Mouse (Mus musculus): ENCODE results near the gene Lztfl1. TPM values are rescaled to one million over a fixed set of nuclear protein-coding genes. Genes with fewer than 3 reads are reported as not detected.
A peak's percentile ranks its signal among the peaks of the same experiment; 100 is the strongest.

Gene Lztfl1
- polyA plus RNA-seq, 1 experiment from 2014 or later: 60.7 TPM

GRCm38 (mm10) chr9:123701822-123702221 lies 15.7 kb downstream of the Lztfl1 start:
- no peak overlapping the region for H3K27ac ChIP-seq (replicated peaks; ENCODE audit: low read depth, low read length)
- H3K27me3 ChIP-seq (ENCODE audit: control insufficient read depth, insufficient read depth, low read length): no peaks in the 10 kb centered on the region
- peaks cover 45% of the 10 kb centered on the region for H3K36me3 ChIP-seq (ENCODE audit: control insufficient read depth, insufficient read depth, low read length)
- ATAC-seq (ENCODE audit: low FRiP score, low TSS enrichment) (no peak), DNase-seq (no peak)
- H3K4me2 ChIP-seq (ENCODE audit: low read length): no peak overlapping the region
- WGBS: 94% methylated on average over 5 of the region's 5 CpGs
- H3K4me3 ChIP-seq (replicated peaks; ENCODE audit: low read depth, low read length): no peak overlapping the region
- H3K4me1 ChIP-seq (ENCODE audit: control insufficient read depth, insufficient read depth, low read length): no peaks in the 10 kb centered on the region
- no peaks in the 10 kb centered on the region for H3K9me3 ChIP-seq (ENCODE audit: control insufficient read depth, low read length)
- H3K9ac ChIP-seq (replicated peaks; ENCODE audit: low read length): no peak overlapping the region

GRCm38 (mm10) chr9:123695634-123696302 lies 21.7 kb downstream of the Lztfl1 start:
- Histone ChIP-seq H3K27ac (replicated peaks; ENCODE audit: low read depth, low read length) (no peak overlapping the region), H3K9me3 (ENCODE audit: control insufficient read depth, low read length) (no peaks in the 10 kb centered on the region), H3K4me3 (replicated peaks; ENCODE audit: low read depth, low read length) (no peak overlapping the region), H3K36me3 (ENCODE audit: control insufficient read depth, insufficient read depth, low read length) (peaks cover 31% of the 10 kb centered on the region), H3K27me3 (ENCODE audit: control insufficient read depth, insufficient read depth, low read length) (no peaks in the 10 kb centered on the region), H3K4me2 (ENCODE audit: low read length) (no peak overlapping the region), H3K9ac (replicated peaks; ENCODE audit: low read length) (no peak overlapping the region), H3K4me1 (ENCODE audit: control insufficient read depth, insufficient read depth, low read length) (no peaks in the 10 kb centered on the region)
- no peak for ATAC-seq (ENCODE audit: low FRiP score, low TSS enrichment)
- DNase-seq: no peak
- WGBS: 93% methylated on average over 3 of the region's 3 CpGs

GRCm38 (mm10) chr9:123688227-123688626 lies 29.3 kb downstream of the Lztfl1 start:
- 86% methylated on average over 1 of the region's 1 CpGs for WGBS

GRCm38 (mm10) chr9:123686206-123686605 lies 31.3 kb downstream of the Lztfl1 start:
- Histone ChIP-seq H3K36me3 (ENCODE audit: control insufficient read depth, insufficient read depth, low read length) (no peaks in the 10 kb centered on the region), H3K4me2 (ENCODE audit: low read length) (no peak overlapping the region), H3K4me1 (ENCODE audit: control insufficient read depth, insufficient read depth, low read length) (no peaks in the 10 kb centered on the region), H3K4me3 (replicated peaks; ENCODE audit: low read depth, low read length) (no peak overlapping the region), H3K9ac (replicated peaks; ENCODE audit: low read length) (no peak overlapping the region), H3K9me3 (ENCODE audit: control insufficient read depth, low read length) (no peaks in the 10 kb centered on the region), H3K27me3 (ENCODE audit: control insufficient read depth, insufficient read depth, low read length) (no peaks in the 10 kb centered on the region), H3K27ac (replicated peaks; ENCODE audit: low read depth, low read length) (no peak overlapping the region)
- 72% methylated on average over 5 of the region's 5 CpGs for WGBS
- ATAC-seq (ENCODE audit: low FRiP score, low TSS enrichment) (no peak), DNase-seq (peak; percentile 13)

More at GRCm38 (mm10) chr9:123688227-123688626, 29.3 kb downstream of the Lztfl1 start:
- Histone ChIP-seq H3K4me2 (ENCODE audit: low read length) (no peak overlapping the region), H3K4me1 (ENCODE audit: control insufficient read depth, insufficient read depth, low read length) (no peaks in the 10 kb centered on the region), H3K9ac (replicated peaks; ENCODE audit: low read length) (no peak overlapping the region), H3K36me3 (ENCODE audit: control insufficient read depth, insufficient read depth, low read length) (peaks cover 11% of the 10 kb centered on the region; the same call in 1 of the 2 replicates), H3K9me3 (ENCODE audit: control insufficient read depth, low read length) (no peaks in the 10 kb centered on the region), H3K4me3 (replicated peaks; ENCODE audit: low read depth, low read length) (no peak overlapping the region), H3K27me3 (ENCODE audit: control insufficient read depth, insufficient read depth, low read length) (no peaks in the 10 kb centered on the region), H3K27ac (replicated peaks; ENCODE audit: low read depth, low read length) (no peak overlapping the region)
- DNase-seq: no peak
- no peak for ATAC-seq (ENCODE audit: low FRiP score, low TSS enrichment)

GRCm38 (mm10) chr9:123683704-123684103 lies 33.8 kb downstream of the Lztfl1 start:
- Histone ChIP-seq H3K27ac (replicated peaks; ENCODE audit: low read depth, low read length) (no peak overlapping the region), H3K4me1 (ENCODE audit: control insufficient read depth, insufficient read depth, low read length) (0 out of 2 replicates have a peak, but pooled peaks cover 1% of the 10 kb centered on the region), H3K9ac (replicated peaks; ENCODE audit: low read length) (no peak overlapping the region), H3K4me2 (ENCODE audit: low read length) (no peak overlapping the region), H3K36me3 (ENCODE audit: control insufficient read depth, insufficient read depth, low read length) (no peaks in the 10 kb centered on the region), H3K9me3 (ENCODE audit: control insufficient read depth, low read length) (no peaks in the 10 kb centered on the region), H3K27me3 (ENCODE audit: control insufficient read depth, insufficient read depth, low read length) (peaks cover 11% of the 10 kb centered on the region), H3K4me3 (replicated peaks; ENCODE audit: low read depth, low read length) (no peak overlapping the region)
- ATAC-seq (ENCODE audit: low FRiP score, low TSS enrichment): no peak
- WGBS: 66% methylated on average over 3 of the region's 3 CpGs
- no peak for DNase-seq

- Histone ChIP-seq H3K4me1 (ENCODE audit: control insufficient read depth, insufficient read depth, low read length) (peaks cover 9% of the 10 kb centered on the region; the same call in 1 of the 2 replicates), H3K27ac (replicated peaks; ENCODE audit: low read depth, low read length) (no peak overlapping the region), H3K4me3 (replicated peaks; ENCODE audit: low read depth, low read length) (peak overlapping the region; percentile 41; the same call in 1 of the 2 replicates), H3K36me3 (ENCODE audit: control insufficient read depth, insufficient read depth, low read length) (no peaks in the 10 kb centered on the region), H3K9ac (replicated peaks; ENCODE audit: low read length) (no peak overlapping the region), H3K27me3 (ENCODE audit: control insufficient read depth, insufficient read depth, low read length) (peaks cover 32% of the 10 kb centered on the region), H3K4me2 (ENCODE audit: low read length) (peak overlapping the region; percentile 71), H3K9me3 (ENCODE audit: control insufficient read depth, low read length) (no peaks in the 10 kb centered on the region)
- DNase-seq (no peak), ATAC-seq (ENCODE audit: low FRiP score, low TSS enrichment) (no peak)
- 37% methylated on average over 2 of the region's 2 CpGs for WGBS
Measured at GRCm38 (mm10) chr9:123679198-123679597, 38.3 kb downstream of the Lztfl1 start.

- Histone ChIP-seq H3K9ac (replicated peaks; ENCODE audit: low read length) (peak within 1 kb of the TSS; percentile 45; the same call in 1 of the 2 replicates), H3K4me2 (ENCODE audit: low read length) (peak within 1 kb of the TSS; percentile 71), H3K36me3 (ENCODE audit: control insufficient read depth, insufficient read depth, low read length) (no peaks in the 10 kb centered on the region), H3K4me3 (replicated peaks; ENCODE audit: low read depth, low read length) (peak within 1 kb of the TSS; percentile 41), H3K9me3 (ENCODE audit: control insufficient read depth, low read length) (no peaks in the 10 kb centered on the region), H3K4me1 (ENCODE audit: control insufficient read depth, insufficient read depth, low read length) (peaks cover 9% of the 10 kb centered on the region; the same call in 1 of the 2 replicates), H3K27me3 (ENCODE audit: control insufficient read depth, insufficient read depth, low read length) (peaks cover 32% of the 10 kb centered on the region), H3K27ac (replicated peaks; ENCODE audit: low read depth, low read length) (no peak within 1 kb of the TSS)
- peak; percentile 46 for DNase-seq
- under 1% methylated on average over 73 of the region's 73 CpGs for WGBS
- ATAC-seq (ENCODE audit: low FRiP score, low TSS enrichment): no peak
Measured at GRCm38 (mm10) chr9:123678327-123679105, 39.0 kb downstream of the Lztfl1 start, which contains the start of the genes Ccr9 and Slc6a20a. Ccr9 (plus strand) TSS chr9:123678439. Slc6a20a (minus strand) TSS chr9:123678885.

GRCm38 (mm10) chr9:123665645-123666044 lies 51.9 kb downstream of the Lztfl1 start:
- ATAC-seq (ENCODE audit: low FRiP score, low TSS enrichment) (no peak), DNase-seq (peak; percentile 58)
- H3K4me1 ChIP-seq (ENCODE audit: control insufficient read depth, insufficient read depth, low read length): no peaks in the 10 kb centered on the region
- no peaks in the 10 kb centered on the region for H3K27me3 ChIP-seq (ENCODE audit: control insufficient read depth, insufficient read depth, low read length)
- 61% methylated on average over 5 of the region's 5 CpGs for WGBS
- H3K9me3 ChIP-seq (ENCODE audit: control insufficient read depth, low read length): no peaks in the 10 kb centered on the region
- no peak overlapping the region for H3K27ac ChIP-seq (replicated peaks; ENCODE audit: low read depth, low read length)
- H3K36me3 ChIP-seq (ENCODE audit: control insufficient read depth, insufficient read depth, low read length): no peaks in the 10 kb centered on the region
- no peak overlapping the region for H3K9ac ChIP-seq (replicated peaks; ENCODE audit: low read length)
- no peak overlapping the region for H3K4me3 ChIP-seq (replicated peaks; ENCODE audit: low read depth, low read length)
- no peak overlapping the region for H3K4me2 ChIP-seq (ENCODE audit: low read length)
